Mouse (Mus musculus): ENCODE results near the gene Pi16. TPM values are rescaled to one million over a fixed set of nuclear protein-coding genes. Genes with fewer than 3 reads are reported as not detected.
A peak's percentile ranks its signal among the peaks of the same experiment; 100 is the strongest.
"Not testable (repeated sequence)": the region's sequence is repeated elsewhere in the genome, so short reads cannot be mapped to it uniquely, and the experiment has no call there.

Gene Pi16
- total RNA-seq, 2 experiments from 2014 or later = 35.9 to 42.4 TPM

GRCm38 (mm10) chr17:29347645-29348256, 30.3 kb downstream of the Pi16 start, which contains the start of gene Mtch1:
TSS of gene Mtch1 (minus strand) at chr17:29347934.
- intact Hi-C loops (cut with DNase I) = loop anchor here (2.0 kb wide), 2 partner anchors 43 to 79 kb away; partner anchors contain the start of gene BC004004
- peak; percentile 100 for DNase-seq

- DNase-seq = no peak
- intact Hi-C loops (cut with DNase I) = no loop called here
Measured at GRCm38 (mm10) chr17:29348996-29349395, 31.5 kb downstream of the Pi16 start.

GRCm38 (mm10) chr17:29351056-29351455, 33.6 kb downstream of the Pi16 start:
- intact Hi-C loops (cut with DNase I); DNase-seq: not testable (repeated sequence)

GRCm38 (mm10) chr17:29355461-29355840, 38.0 kb downstream of the Pi16 start:
- no peak for DNase-seq

GRCm38 (mm10) chr17:29355841-29356478, 38.5 kb downstream of the Pi16 start:
- intact Hi-C loops (cut with DNase I) = no loop called here

More at GRCm38 (mm10) chr17:29355461-29355840, 38.0 kb downstream of the Pi16 start:
- intact Hi-C loops (cut with DNase I) = no loop called here

GRCm38 (mm10) chr17:29356479-29356856, 39.0 kb downstream of the Pi16 start:
- intact Hi-C loops (cut with DNase I) = no loop called here
- peak in 1 of 2 experiments; percentile 75 for DNase-seq

More at GRCm38 (mm10) chr17:29355841-29356478, 38.5 kb downstream of the Pi16 start:
- peak; percentile 77 to 82 for DNase-seq

GRCm38 (mm10) chr17:29356882-29357281, 39.4 kb downstream of the Pi16 start:
- intact Hi-C loops (cut with DNase I) = no loop called here

GRCm38 (mm10) chr17:29358928-29359327, 41.4 kb downstream of the Pi16 start:
- DNase-seq = no peak
- intact Hi-C loops (cut with DNase I) = no loop called here

More at GRCm38 (mm10) chr17:29356882-29357281, 39.4 kb downstream of the Pi16 start:
- no peak for DNase-seq

- intact Hi-C loops (cut with DNase I) = no loop called here
- DNase-seq = no peak
Measured at GRCm38 (mm10) chr17:29360761-29361221, 43.3 kb downstream of the Pi16 start, which contains the start of gene Fgd2. TSS of gene Fgd2 (plus strand) at chr17:29360914.

GRCm38 (mm10) chr17:29361982-29362691, 44.7 kb downstream of the Pi16 start:
- intact Hi-C loops (cut with DNase I) = no loop called here
- DNase-seq = no peak

- DNase-seq = no peak
- intact Hi-C loops (cut with DNase I) = no loop called here
Measured at GRCm38 (mm10) chr17:29363109-29363508, 45.6 kb downstream of the Pi16 start.

- intact Hi-C loops (cut with DNase I) = no loop called here
Measured at GRCm38 (mm10) chr17:29365105-29365621, 47.7 kb downstream of the Pi16 start.

GRCm38 (mm10) chr17:29368726-29369125, 51.2 kb downstream of the Pi16 start:
- intact Hi-C loops (cut with DNase I) = no loop called here
- no peak for DNase-seq

More at GRCm38 (mm10) chr17:29365105-29365621, 47.7 kb downstream of the Pi16 start:
- DNase-seq = no peak

GRCm38 (mm10) chr17:29370984-29371723, 53.7 kb downstream of the Pi16 start:
- intact Hi-C loops (cut with DNase I) = loop anchor here (1.0 to 2.0 kb wide), 5 partner anchors 32 to 194 kb away; partner anchors contain the start of gene BC004004
- DNase-seq = peak; percentile 92 to 95

- no peak for DNase-seq
- intact Hi-C loops (cut with DNase I) = no loop called here
Measured at GRCm38 (mm10) chr17:29375871-29376270, 58.4 kb downstream of the Pi16 start.

- intact Hi-C loops (cut with DNase I) = no loop called here
- DNase-seq = no peak
Measured at GRCm38 (mm10) chr17:29378056-29378455, 60.6 kb downstream of the Pi16 start.

Measured in heart, postnatal 36 days (tissue).